Mouse (Mus musculus) right cerebral cortex, postnatal 25 days (tissue): ENCODE measurements around the gene Tgm6.

Source experiments
- DNase-seq: peaks from one replicate; pipeline ENCODE4 v3.0.0; 2022

Gene Tgm6

GRCm38 (mm10) chr2:130112116-130112515, at the start of gene Tgm6:
TSS of gene Tgm6 (plus strand) at chr2:130112416.
- DNase-seq = no peak

- DNase-seq = peak; percentile 29
Measured at GRCm38 (mm10) chr2:130068228-130068627, 44.0 kb upstream of the Tgm6 start.

GRCm38 (mm10) chr2:130070396-130070795, 41.8 kb upstream of the Tgm6 start:
- no peak for DNase-seq

DNA sequence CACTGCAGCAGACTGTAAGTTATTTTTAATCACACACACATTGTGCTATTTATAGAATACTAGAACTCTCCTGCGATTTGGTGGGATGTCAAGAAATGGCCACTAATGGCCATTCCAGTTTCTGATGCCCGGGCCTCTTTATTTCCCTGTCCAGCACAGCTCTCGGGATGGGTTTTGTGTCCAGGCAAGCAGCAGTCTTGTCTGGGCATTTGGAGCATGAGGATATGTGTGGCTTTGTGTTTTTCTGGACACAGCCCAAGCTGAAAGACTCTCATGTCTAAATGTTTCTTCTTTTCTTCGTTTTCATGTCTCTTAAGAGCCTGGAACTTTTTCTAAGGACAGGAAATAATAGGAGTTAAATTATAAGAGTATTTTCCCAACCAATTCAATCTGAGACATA, 588 bp downstream of the Tgm6 start:
- DNase-seq = no peak

GRCm38 (mm10) chr2:130113379-130113778, 1.2 kb downstream of the Tgm6 start:
- DNase-seq = no peak

DNA sequence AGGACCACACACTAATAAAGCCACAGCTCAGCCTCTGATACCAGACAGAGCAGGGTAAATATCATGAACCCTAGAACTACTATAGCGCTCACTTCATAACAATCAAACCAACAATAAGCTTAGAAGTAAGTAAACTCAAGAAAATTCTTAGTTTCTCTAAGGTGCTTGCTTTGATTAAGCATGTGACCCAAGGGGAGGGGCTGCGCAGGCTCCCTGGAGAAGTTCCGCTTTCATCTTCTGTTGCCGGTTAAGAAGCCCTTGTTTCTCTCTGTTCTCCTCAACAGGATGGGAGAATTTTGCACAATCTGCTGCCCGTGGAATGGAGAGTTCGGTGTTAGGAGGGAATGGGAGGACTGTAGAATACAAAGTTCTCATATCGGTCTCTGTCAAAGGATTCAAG, 6.4 kb downstream of the Tgm6 start:
- no peak for DNase-seq

DNA sequence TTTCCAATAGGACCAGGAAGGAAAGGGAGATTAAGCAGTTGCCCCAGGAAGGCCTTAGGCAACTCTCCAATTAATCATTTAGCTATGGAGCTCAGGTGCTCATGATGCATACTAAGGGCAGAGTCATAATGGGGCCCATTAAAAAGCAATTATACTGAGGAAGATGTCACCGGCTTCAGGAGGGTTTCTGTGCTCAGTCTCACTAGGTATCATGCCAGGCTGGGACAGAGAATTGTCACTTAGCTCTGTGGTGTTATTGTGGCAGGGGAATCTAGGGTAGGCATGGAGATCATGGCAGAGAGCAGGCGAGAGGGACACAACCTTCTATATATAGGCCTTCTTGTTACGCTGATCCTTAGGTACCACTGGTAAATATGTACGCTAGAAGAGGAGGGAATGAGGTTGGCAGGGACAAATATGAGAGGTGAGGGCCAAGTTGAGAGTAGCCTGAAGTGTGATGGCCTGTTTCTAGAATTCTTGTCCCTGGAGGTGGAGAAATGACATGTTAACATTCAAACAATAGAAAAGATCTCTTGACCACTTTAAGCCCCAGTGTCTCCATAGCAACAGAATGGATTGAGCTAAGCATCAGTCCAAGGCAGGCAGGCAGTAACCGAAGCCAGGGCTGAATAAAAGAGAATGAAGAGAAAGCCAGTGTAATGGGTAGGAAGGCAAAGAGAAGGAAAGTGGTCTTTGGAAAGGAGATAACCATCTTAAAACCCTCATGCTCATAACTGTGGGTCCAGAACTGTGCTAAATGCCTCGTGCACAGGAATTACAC, 13.3 kb downstream of the Tgm6 start:
- DNase-seq = no peak

- DNase-seq = no peak
Measured at GRCm38 (mm10) chr2:130126073-130126472, 13.9 kb downstream of the Tgm6 start.

GRCm38 (mm10) chr2:130129687-130130086, 17.5 kb downstream of the Tgm6 start:
- no peak for DNase-seq

- DNase-seq = no peak
Measured at GRCm38 (mm10) chr2:130143011-130143410, 30.8 kb downstream of the Tgm6 start.

DNA sequence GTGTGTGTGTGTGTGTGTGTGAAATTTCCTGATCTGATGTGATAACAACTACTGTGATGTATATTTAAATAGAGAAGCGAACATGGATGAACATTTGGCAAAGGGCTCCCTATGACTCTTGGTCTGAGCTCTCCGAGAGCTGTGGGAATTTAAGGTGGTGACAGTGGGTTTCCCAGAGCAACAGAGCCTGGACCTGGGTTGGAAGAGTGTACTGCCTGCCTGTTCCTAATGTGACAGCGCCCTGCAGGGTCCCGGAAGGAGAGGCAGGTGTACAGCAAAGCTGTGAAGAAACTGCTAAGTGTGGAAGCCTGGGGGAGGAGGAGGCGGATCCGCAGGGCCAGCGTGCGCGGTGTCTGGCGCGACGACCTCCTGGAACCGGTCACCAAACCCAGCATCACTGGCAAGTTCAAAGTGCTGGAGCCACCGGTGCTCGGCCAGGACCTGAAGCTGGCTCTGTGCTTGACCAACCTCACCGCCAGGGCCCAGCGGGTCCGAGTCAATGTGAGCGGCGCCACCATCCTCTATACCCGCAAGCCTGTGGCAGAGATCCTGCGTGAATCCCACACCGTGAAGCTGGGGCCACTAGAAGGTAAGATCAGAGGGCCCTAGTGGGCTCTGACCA, 32.6 kb downstream of the Tgm6 start:
- DNase-seq = no peak

- DNase-seq = no peak
Measured at GRCm38 (mm10) chr2:130146089-130146668, 34.0 kb downstream of the Tgm6 start.

GRCm38 (mm10) chr2:130155171-130155570, 43.0 kb downstream of the Tgm6 start:
- DNase-seq = no peak

DNA sequence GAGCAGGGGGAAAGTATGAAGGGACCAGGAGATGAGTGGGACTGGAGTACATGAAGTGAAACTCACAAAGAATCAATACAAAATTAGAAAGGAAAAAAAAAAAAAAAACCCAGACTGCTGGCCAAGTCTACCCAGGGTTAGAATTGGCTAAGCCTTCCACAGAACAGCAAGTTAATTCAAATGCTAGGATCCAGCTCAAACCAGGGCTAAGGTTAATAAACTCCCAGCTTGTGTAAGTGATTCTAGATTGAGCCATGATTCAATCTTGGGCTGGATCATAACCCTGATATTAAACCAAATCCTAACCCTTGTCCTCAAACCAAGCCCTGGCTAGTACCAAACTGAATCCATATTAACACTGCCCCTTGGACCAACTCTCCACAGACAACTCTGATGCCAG, 43.6 kb downstream of the Tgm6 start:
- no peak for DNase-seq

DNA sequence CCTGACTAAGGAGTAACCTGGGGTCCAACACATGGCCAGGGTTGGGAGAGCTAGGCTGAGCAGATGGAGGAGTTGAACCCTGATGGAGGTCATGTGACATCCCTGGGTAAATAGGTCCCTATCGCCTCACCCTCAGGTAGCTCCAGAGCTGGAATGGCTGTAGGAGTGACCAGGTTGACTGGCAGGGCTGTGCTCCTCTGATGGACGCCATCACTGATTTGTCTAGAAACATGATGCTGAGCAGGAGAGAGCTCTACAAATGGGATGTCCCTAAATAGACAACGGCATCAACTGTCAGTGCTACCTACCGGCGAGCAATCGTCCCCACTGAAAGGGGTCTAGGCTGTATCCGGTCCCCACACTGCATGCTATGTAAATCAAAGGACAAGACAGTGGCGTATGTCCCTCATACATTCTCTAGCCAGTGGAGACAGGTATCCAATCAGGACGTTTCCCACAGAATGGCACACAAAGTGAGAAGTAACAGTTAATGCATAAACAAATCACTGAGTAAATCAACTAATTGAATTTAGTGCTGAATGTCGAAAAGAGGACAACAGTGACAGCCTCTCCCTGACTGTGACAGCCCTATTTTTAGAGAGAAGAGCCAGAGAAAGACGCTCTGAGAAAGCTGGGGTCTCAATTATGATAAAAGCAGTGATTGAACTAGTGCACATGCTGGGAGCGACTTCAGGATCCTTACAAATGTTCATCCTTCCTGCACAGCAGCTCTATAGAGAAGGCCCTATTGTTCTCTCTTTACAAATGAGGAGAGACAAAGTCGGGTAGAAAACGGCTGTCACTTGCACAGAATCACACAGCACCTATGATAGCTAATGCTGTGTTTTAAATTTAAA, 45.2 kb downstream of the Tgm6 start:
- DNase-seq = no peak

DNA sequence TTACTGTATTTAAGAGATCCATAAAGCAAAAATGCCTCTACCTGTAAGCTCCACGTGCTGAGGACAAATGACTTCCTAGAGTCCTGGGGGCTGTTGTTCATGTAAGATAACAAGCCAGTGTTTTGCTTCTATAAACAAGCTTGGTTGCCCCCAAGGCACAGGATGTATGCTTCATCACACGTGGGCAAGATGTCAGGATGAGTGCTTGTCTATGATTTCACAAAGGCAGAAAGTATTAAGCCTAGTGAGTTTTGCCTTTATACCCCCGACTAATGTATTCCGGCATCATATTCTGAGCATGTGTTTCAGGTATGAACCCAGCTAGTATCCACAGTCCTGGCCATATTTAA, 45.8 kb downstream of the Tgm6 start:
- no peak for DNase-seq

- DNase-seq = no peak
Measured at GRCm38 (mm10) chr2:130162701-130163100, 50.5 kb downstream of the Tgm6 start.

DNA sequence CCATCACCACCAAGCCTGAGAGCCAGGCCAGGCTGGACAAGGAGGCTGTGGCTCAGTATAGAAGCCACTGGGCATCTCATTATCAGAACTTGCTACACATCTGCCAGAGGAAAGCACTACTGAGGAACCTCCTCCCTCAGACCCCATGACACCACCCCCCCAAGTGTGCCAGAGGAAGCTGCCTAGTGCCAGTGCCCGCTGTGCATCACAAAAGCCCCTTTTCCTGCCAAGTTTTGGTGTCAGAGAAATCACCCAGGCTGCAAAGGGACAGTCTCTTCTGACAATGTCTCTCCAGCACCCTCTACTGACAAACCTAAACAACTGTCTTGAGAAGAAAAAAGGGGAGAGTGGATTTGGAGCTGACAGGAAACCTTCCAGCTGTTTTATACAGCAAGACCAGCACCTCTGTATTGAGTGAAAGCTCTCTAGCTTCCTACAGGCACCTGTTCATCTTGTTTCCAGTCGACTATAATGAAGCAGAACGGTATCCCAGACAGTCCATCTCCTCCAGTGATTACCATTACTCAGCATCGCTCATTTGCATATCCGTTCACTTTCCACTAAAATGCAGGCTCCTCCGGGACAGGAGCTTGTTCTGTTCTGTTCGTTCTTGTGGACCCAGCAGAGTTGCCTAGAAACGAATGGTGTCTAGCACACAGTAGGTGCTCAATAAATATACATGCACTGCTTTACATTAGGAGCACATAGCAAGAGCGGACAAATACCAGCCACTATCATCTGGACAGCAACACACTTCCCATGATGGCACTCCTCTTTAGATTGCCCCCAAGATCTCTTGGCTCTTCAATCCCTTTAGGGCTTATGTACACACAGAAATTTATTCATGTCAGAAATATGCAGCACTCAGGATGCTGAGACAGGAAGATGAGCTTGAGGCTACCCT, 54.3 kb downstream of the Tgm6 start:
- peak; percentile 42 for DNase-seq

DNA sequence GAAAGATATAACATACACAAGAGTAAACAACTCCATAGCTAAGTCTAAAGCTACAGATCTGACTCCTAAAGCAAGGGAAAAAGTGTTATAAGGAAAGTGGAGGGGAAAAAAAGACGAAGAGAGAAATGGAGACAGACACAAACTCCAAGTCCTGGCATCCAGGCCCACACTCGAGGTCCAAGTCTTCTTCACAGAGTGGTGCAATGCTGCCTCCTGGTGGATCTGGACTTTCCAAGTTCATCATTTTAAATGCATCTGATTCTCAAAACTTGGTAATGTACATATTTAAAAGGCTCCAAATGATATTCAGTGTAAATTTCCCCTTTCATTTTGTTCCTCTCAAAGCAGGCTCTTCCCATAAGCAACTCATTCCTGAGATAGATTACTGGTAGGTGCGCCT, 55.6 kb downstream of the Tgm6 start:
- DNase-seq = peak; percentile 42

DNA sequence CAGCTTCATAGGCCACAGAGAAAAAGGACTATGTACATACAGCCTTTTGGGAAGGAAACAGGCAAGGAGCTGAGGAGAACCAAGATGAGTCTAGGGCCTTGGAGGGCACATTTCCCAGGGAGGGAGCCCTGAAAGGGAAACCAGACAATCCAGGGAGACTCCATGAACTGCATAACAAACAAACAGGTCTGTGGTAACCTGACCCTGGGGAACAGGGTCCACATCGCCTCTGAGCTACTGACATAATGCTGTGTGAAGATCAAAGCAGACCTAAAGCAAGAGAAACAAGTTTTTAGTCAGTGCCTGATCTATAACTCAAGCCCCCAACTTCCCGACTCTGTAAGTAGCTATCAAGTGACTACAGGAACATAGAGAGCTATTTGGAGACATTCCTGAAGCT, 59.5 kb downstream of the Tgm6 start:
- DNase-seq = no peak

DNA sequence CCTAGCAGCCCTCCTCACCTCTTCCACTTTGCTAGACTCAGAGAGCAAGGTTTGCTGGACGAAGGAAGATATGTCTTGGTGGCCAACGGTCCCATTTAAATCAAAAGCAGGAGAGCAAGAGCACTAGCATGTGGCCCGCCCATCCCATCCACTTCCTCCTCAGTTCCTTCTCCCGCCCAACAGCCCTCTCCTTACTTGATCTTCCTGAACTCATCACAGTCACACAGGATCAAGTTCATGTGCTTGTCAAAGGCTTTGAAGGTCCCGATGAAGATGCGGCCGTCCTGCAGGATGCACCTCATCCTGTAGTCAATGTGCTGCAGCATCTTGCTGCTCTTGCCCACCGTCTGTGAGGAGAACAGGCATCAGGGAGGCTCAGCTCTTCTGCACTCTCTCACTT, 64.6 kb downstream of the Tgm6 start:
- no peak for DNase-seq

GRCm38 (mm10) chr2:130178381-130178705, 66.1 kb downstream of the Tgm6 start:
- DNase-seq = no peak
